Mouse (Mus musculus): Measurements from ENCODE around the gene Cadm2.

Cadm2 gene

GRCm38 (mm10) chr16:66761546-66762473, 858.9 kb downstream of the Cadm2 start:
- no peak for DNase-seq (ENCODE audit: low read depth, low spot score)

- DNase-seq (ENCODE audit: low read depth, low spot score): no peak
These were observed 872.2 kb downstream of the Cadm2 start for GRCm38 (mm10) chr16:66748533-66748932.

GRCm38 (mm10) chr16:66731212-66731611, 889.5 kb downstream of the Cadm2 start:
- no peak for DNase-seq (ENCODE audit: low read depth, low spot score)

- no peak for DNase-seq (ENCODE audit: low read depth, low spot score)
These were observed 914.2 kb downstream of the Cadm2 start for GRCm38 (mm10) chr16:66706476-66706875.

- no peak for DNase-seq (ENCODE audit: low read depth, low spot score)
These were observed 925.9 kb downstream of the Cadm2 start for GRCm38 (mm10) chr16:66694783-66695182.

GRCm38 (mm10) chr16:66677241-66677640, 943.5 kb downstream of the Cadm2 start:
- no peak for DNase-seq (ENCODE audit: low read depth, low spot score)

GRCm38 (mm10) chr16:66651013-66651362, 969.7 kb downstream of the Cadm2 start:
- no peak for DNase-seq (ENCODE audit: low read depth, low spot score)

GRCm38 (mm10) chr16:66650348-66651012, 970.2 kb downstream of the Cadm2 start:
- DNase-seq (ENCODE audit: low read depth, low spot score): no peak

- DNase-seq (ENCODE audit: low read depth, low spot score): no peak
These were observed 972.9 kb downstream of the Cadm2 start for GRCm38 (mm10) chr16:66647798-66648197.

- no peak for DNase-seq (ENCODE audit: low read depth, low spot score)
These were observed 977.1 kb downstream of the Cadm2 start for GRCm38 (mm10) chr16:66643606-66644005.

- DNase-seq (ENCODE audit: low read depth, low spot score): no peak
These were observed 993.2 kb downstream of the Cadm2 start for GRCm38 (mm10) chr16:66627527-66627926.

GRCm38 (mm10) chr16:66622423-66622822, 998.3 kb downstream of the Cadm2 start:
- DNase-seq (ENCODE audit: low read depth, low spot score): no peak

- DNase-seq (ENCODE audit: low read depth, low spot score): no peak
These were observed 1008.1 kb downstream of the Cadm2 start for GRCm38 (mm10) chr16:66612624-66613023.
